7 mouse cellular contexts compared by ENCODE assay signal in the genomic region with DNA sequence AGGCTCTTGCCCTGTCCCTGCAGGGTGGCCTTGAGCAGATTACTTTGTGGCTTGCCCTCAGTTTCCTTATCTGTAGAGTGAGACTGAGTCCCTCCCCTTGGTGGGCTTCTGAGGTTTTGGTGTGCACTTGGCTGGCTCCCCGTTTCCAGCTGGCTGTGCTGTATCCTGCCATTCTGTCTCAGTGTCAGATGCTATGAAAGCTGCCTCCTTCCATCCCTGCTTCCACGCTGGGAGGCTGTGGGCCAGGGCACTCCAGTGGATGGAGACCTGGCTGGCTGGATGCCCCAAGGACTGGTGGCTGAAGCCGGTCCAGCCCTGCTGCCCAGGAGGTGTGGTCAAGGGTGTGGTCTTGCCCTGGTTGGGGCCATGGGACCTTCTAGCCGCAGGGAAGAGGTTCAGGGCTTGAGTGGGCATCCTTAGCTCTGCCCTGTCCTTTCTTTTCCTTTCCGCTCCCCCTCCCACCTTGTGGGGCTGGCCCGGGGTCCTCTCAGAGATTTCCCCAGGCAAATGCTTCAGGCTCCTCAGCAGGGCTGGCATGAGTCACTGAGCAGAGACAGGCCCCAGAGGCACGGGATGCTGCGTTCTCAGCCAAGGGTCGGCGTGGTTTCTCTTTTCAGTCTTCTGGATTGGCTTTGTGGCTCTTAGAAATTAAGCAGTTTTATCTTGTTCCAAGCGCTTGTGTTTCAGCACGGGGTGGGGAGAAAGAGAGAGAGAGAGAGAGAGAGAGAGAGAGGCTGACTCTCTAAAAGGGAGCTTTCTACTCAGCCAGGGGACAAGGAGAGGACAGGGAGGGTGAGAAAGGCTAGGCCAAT. TPM values are rescaled to one million over a fixed set of nuclear protein-coding genes. Genes with fewer than 3 reads are reported as not detected.
DNase-seq lines count a peak whose midpoint lies in the region; ATAC-seq and TF ChIP-seq lines count a peak whose summit lies in the region.

No protein-coding gene starts in this region.

- H3K9me3 ChIP-seq in intestine, embryonic 16.5 days (ENCODE audit: control insufficient read depth, low read length) = no peaks in the 10 kb centered on the region
- H3K9me3 ChIP-seq in midbrain, embryonic 16.5 days (replicated peaks; ENCODE audit: control insufficient read depth, low read length, poor library complexity, severe bottlenecking) = no peaks in the 10 kb centered on the region
- no peaks in the 10 kb centered on the region for H3K9me3 ChIP-seq in forebrain, embryonic 12.5 days

- peaks cover 73% of the 10 kb centered on the region for H3K79me2 ChIP-seq in C2C12 (ENCODE audit: control insufficient read depth, insufficient read depth)

- peaks cover 47% of the 10 kb centered on the region for H3K4me1 ChIP-seq in intestine, embryonic 16.5 days (ENCODE audit: control insufficient read depth, insufficient read depth, low read length)
- H3K4me1 ChIP-seq in midbrain, embryonic 16.5 days (ENCODE audit: control insufficient read depth, insufficient read depth, low read length) = peaks cover 6% of the 10 kb centered on the region; the same call in 1 of the 2 replicates
- peaks cover 19% of the 10 kb centered on the region for H3K4me1 ChIP-seq in forebrain, embryonic 12.5 days

- H3K27me3 ChIP-seq in C2C12 (ENCODE audit: control insufficient read depth, insufficient read depth, insufficient read length) = no peaks in the 10 kb centered on the region
- H3K27me3 ChIP-seq in intestine, embryonic 16.5 days (replicated peaks; ENCODE audit: control insufficient read depth, insufficient read depth, low read length) = no peaks in the 10 kb centered on the region
- H3K27me3 ChIP-seq in midbrain, embryonic 16.5 days (ENCODE audit: control insufficient read depth, insufficient read depth, low read depth, low read length) = no peaks in the 10 kb centered on the region
- peaks cover 4% of the 10 kb centered on the region; the same call in 1 of the 2 replicates for H3K27me3 ChIP-seq in forebrain, embryonic 12.5 days

- H3K4me2 ChIP-seq in intestine, embryonic 16.5 days (ENCODE audit: low read depth, low read length) = 0 out of 2 replicates have a peak overlapping the region, but pooled peaks have one; percentile 8
- H3K4me2 ChIP-seq in midbrain, embryonic 16.5 days (ENCODE audit: low read length) = no peak overlapping the region
- H3K4me2 ChIP-seq in forebrain, embryonic 12.5 days = no peak overlapping the region

- peaks cover 39% of the 10 kb centered on the region for H3K79me3 ChIP-seq in C2C12 (ENCODE audit: low read depth)

- H3K36me3 ChIP-seq in C2C12 (ENCODE audit: control insufficient read depth, insufficient read depth) = no peaks in the 10 kb centered on the region
- H3K36me3 ChIP-seq in intestine, embryonic 16.5 days (ENCODE audit: control insufficient read depth, insufficient read depth, low read length) = no peaks in the 10 kb centered on the region
- no peaks in the 10 kb centered on the region for H3K36me3 ChIP-seq in midbrain, embryonic 16.5 days (ENCODE audit: control insufficient read depth, insufficient read depth, low read length)
- H3K36me3 ChIP-seq in forebrain, embryonic 12.5 days (replicated peaks) = no peaks in the 10 kb centered on the region

- no peak for ATAC-seq in intestine, embryonic 16.5 days
- ATAC-seq in midbrain, embryonic 16.5 days = no peak
- no peak for ATAC-seq in forebrain, embryonic 12.5 days (ENCODE audit: low FRiP score)

- WGBS in intestine, embryonic 16.5 days = 48% methylated on average over 12 of the region's 12 CpGs
- WGBS in midbrain, embryonic 16.5 days = 53% methylated on average over 12 of the region's 12 CpGs
- 61% methylated on average over 12 of the region's 12 CpGs for WGBS in forebrain, embryonic 12.5 days

- TF ChIP-seq CTCF in C2C12 (IDR thresholded peaks at IDR 0.05; ENCODE audit: control insufficient read depth, insufficient read depth, insufficient read length) = no peak

- DNase-seq in 3134 (ENCODE audit: extremely low read depth, insufficient read length, low spot score) = peak; percentile 91
- DNase-seq in heart, adult 11 months = peak; percentile 96
- DNase-seq in T-cell, adult 2 months (ENCODE audit: low spot score) = no peak

- peak overlapping the region; percentile 70 for H3ac ChIP-seq in C2C12 (ENCODE audit: control insufficient read depth, insufficient read length, low read depth)

- H3K27ac ChIP-seq in intestine, embryonic 16.5 days (ENCODE audit: low read length) = peak overlapping the region; percentile 68
- no peak overlapping the region for H3K27ac ChIP-seq in midbrain, embryonic 16.5 days (ENCODE audit: low read length)
- H3K27ac ChIP-seq in forebrain, embryonic 12.5 days = no peak overlapping the region

- H3K9ac ChIP-seq in intestine, embryonic 16.5 days (ENCODE audit: low read depth, low read length) = peak overlapping the region; percentile 54
- peak overlapping the region; percentile 25; the same call in 1 of the 2 replicates for H3K9ac ChIP-seq in midbrain, embryonic 16.5 days (ENCODE audit: low read depth, low read length)
- H3K9ac ChIP-seq in forebrain, embryonic 12.5 days = no peak overlapping the region

- H3K4me3 ChIP-seq in C2C12 (ENCODE audit: insufficient read depth, poor library complexity, severe bottlenecking) = peak overlapping the region; percentile 23
- no peak overlapping the region for H3K4me3 ChIP-seq in intestine, embryonic 16.5 days (ENCODE audit: low read length)
- no peak overlapping the region for H3K4me3 ChIP-seq in midbrain, embryonic 16.5 days (ENCODE audit: low read depth, low read length)
- H3K4me3 ChIP-seq in forebrain, embryonic 12.5 days (replicated peaks) = no peak overlapping the region

TF ChIP-seq in C2C12, 6 proteins besides CTCF, POLR2A, EP300 and RAD21:
- TF ChIP-seq MYOG (IDR thresholded peaks at IDR 0.05; ENCODE audit: control insufficient read depth, extremely low read depth, insufficient read length) = no peak
- TF ChIP-seq MAX (IDR thresholded peaks at IDR 0.05) = peak; percentile 14
TF ChIP-seq in C2C12: peak in this region for 1.

RNA-seq across cellular contexts. Expression of a gene that starts 35.8 kb away (rescaled TPM):
- polyA plus RNA-seq in C2C12 (2012; fragmentation: generic; extraction: Trizol) = 266 TPM
- 183 and 191 TPM in 2 replicates for polyA plus RNA-seq in intestine, embryonic 16.5 days (2015; fragmentation: Nextera tagmentation; extraction: Ambion mirVana)
- polyA plus RNA-seq in midbrain, embryonic 16.5 days (2015; fragmentation: Nextera tagmentation; extraction: Ambion mirVana) = 103 and 108 TPM in 2 replicates
- polyA plus RNA-seq in forebrain, embryonic 12.5 days (2016; fragmentation: Nextera tagmentation; extraction: Ambion mirVana) = 180 and 192 TPM in 2 replicates
